Mouse (Mus musculus) embryo, embryonic 9.5 days (tissue): ENCODE results near the gene Cym.

Source experiments
- DNase-seq: peaks from one replicate; pipeline ENCODE4 v3.0.0-alpha.2; 2017; ENCODE audit errors: extremely low spot score

Gene Cym

GRCm38 (mm10) chr3:107225820-107226219, 4.3 kb upstream of the Cym start:
- no peak for DNase-seq

- DNase-seq: no peak
These were observed 1.7 kb upstream of the Cym start for GRCm38 (mm10) chr3:107223230-107223629.

- no peak for DNase-seq
These were observed 3.0 kb downstream of the Cym start for GRCm38 (mm10) chr3:107218572-107218971.

- DNase-seq: no peak
These were observed 4.4 kb downstream of the Cym start for GRCm38 (mm10) chr3:107217101-107217480.

GRCm38 (mm10) chr3:107216400-107217100, 5.0 kb downstream of the Cym start:
- no peak for DNase-seq

- DNase-seq: no peak
These were observed 6.9 kb downstream of the Cym start for GRCm38 (mm10) chr3:107214606-107215005.

- peak; percentile 15 for DNase-seq
These were observed 13.8 kb downstream of the Cym start for GRCm38 (mm10) chr3:107207625-107208253.

- DNase-seq: no peak
These were observed 14.9 kb downstream of the Cym start for GRCm38 (mm10) chr3:107206490-107207150.

GRCm38 (mm10) chr3:107205994-107206393, 15.5 kb downstream of the Cym start:
- DNase-seq: peak; percentile 57

- no peak for DNase-seq
These were observed 16.4 kb downstream of the Cym start for GRCm38 (mm10) chr3:107205170-107205569.

- no peak for DNase-seq
These were observed 17.1 kb downstream of the Cym start for GRCm38 (mm10) chr3:107204413-107204812.

- DNase-seq: no peak
These were observed 20.0 kb downstream of the Cym start for GRCm38 (mm10) chr3:107201310-107202180.

- no peak for DNase-seq
These were observed 33.2 kb downstream of the Cym start for GRCm38 (mm10) chr3:107188226-107188899.

- no peak for DNase-seq
These were observed 34.5 kb downstream of the Cym start for GRCm38 (mm10) chr3:107187022-107187421.

GRCm38 (mm10) chr3:107185597-107185996, 35.9 kb downstream of the Cym start:
- DNase-seq: no peak

- no peak for DNase-seq
These were observed 38.4 kb downstream of the Cym start for GRCm38 (mm10) chr3:107183178-107183577.

- no peak for DNase-seq
These were observed 38.8 kb downstream of the Cym start, which contains the start of gene Kcna10 for GRCm38 (mm10) chr3:107182756-107183155. Gene Kcna10, plus strand, starts transcription at chr3:107183056.

GRCm38 (mm10) chr3:107180860-107181259, 40.7 kb downstream of the Cym start:
- no peak for DNase-seq

GRCm38 (mm10) chr3:107176501-107176900, 45.0 kb downstream of the Cym start:
- no peak for DNase-seq

- no peak for DNase-seq
These were observed 46.0 kb downstream of the Cym start for GRCm38 (mm10) chr3:107175486-107175885.

- DNase-seq: no peak
These were observed 49.0 kb downstream of the Cym start for GRCm38 (mm10) chr3:107172556-107172955.
